Mouse (Mus musculus): Measurements from ENCODE around the gene Krt80.

DNA sequence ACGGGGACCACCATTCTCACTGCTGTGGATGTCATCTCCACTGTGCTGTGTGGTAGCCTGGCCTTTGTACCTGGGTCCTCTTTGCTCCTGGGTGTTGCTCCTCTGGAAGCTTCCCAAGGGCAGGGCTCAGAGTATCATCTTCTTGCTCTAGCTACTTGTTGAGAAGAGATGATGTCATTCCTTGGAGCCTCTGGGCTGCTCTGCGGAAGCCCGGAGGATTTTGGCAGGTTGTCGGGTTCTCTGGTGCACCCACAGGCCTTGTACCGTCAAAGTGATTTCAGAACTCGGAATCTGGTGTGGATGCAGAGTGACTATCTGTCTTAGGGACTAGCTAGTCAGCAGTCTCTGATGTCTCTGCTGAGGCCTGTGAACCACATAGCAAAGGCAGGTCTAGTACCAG, 15.1 kb upstream of the Krt80 start:
- TF ChIP-seq CTCF (IDR thresholded peaks at IDR 0.05; ENCODE audit: control insufficient read depth, insufficient read depth, insufficient read length): no peak
- TF ChIP-seq CEBPB (IDR thresholded peaks at IDR 0.05; ENCODE audit: low read depth): no peak
- no peak for TF ChIP-seq MAX (IDR thresholded peaks at IDR 0.05)

Data from C2C12 (cell line).